Mouse (Mus musculus): ENCODE measurements around the gene Cfap45. TPM values are rescaled to one million over a fixed set of nuclear protein-coding genes. Genes with fewer than 3 reads are reported as not detected.
A peak's percentile ranks its signal among the peaks of the same experiment; 100 is the strongest.

The Cfap45 gene
- polyA plus RNA-seq, 1 experiment from 2014 or later: 4.2 TPM

DNA sequence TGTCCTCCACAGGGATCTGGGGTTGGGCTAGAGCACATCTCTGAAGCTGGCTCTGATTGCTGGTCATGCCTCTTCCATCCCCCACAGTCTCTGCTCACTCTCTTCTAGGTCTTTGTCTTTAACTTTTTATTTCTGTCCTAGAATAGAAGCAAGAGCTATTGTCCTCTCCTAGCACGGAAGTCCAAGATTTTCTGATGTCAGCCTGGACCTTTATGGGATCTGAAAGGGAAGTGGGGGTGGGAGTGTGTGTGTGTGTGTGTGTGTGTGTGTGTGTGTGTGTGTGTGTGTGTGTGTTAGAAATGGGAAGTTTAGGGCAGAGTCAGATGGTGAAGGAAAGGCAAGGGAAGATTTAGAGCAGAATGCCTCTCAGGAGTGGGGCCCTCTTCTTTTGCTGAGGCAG, 32.0 kb downstream of the Cfap45 start:
- no peaks in the 10 kb centered on the region for H3K36me3 ChIP-seq (ENCODE audit: insufficient read depth)
- H3K4me3 ChIP-seq (ENCODE audit: low read depth, low read length): no peak overlapping the region
- no peak overlapping the region; the same call in 1 of the 2 replicates for H3K27ac ChIP-seq (ENCODE audit: low read depth)
- H3K9ac ChIP-seq: no peak overlapping the region
- DNase-seq (peak; percentile 8), ATAC-seq (ENCODE audit: insufficient read depth) (no peak)
- 58% methylated on average over 1 of the region's 1 CpGs for WGBS
- TF ChIP-seq CTCF (IDR thresholded peaks at IDR 0.05; ENCODE audit: low read depth): no peak
- H3K9me3 ChIP-seq (ENCODE audit: low read depth, low read length): no peaks in the 10 kb centered on the region
- no peak overlapping the region for H3K4me2 ChIP-seq
- 0 out of 2 replicates have a peak, but pooled peaks cover 3% of the 10 kb centered on the region for H3K27me3 ChIP-seq (ENCODE audit: insufficient read depth, low read length)
- H3K4me1 ChIP-seq (ENCODE audit: insufficient read depth): peaks cover 7% of the 10 kb centered on the region; the same call in 1 of the 2 replicates

DNA sequence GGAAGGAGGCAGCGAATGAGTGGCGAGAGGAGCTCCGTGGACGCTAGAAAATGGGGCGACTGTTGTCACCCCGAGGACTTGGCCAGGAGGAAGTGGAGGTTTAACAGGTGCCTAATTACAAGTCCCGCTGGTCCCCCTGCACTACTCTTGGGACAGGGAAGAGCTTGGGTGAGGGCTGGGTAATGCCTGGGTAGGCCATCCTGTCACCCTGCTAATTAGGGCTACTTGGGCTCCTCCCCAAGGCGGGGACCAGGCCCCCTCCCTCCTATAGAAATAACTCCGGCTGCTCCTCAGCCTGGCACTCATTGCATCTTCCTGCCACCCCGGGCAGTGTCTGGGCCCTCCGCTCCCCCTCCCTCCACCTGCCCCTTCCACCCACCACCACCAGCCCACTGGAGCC, 35.0 kb downstream of the Cfap45 start, which contains the start of gene Vsig8:
Vsig8 (plus strand) TSS at position 301 of the 400 bp plus-strand sequence.
- no peak for DNase-seq
- WGBS: 69% methylated on average over 11 of the region's 11 CpGs
- no peak within 1 kb of the TSS for H3K27ac ChIP-seq (ENCODE audit: low read depth)

DNA sequence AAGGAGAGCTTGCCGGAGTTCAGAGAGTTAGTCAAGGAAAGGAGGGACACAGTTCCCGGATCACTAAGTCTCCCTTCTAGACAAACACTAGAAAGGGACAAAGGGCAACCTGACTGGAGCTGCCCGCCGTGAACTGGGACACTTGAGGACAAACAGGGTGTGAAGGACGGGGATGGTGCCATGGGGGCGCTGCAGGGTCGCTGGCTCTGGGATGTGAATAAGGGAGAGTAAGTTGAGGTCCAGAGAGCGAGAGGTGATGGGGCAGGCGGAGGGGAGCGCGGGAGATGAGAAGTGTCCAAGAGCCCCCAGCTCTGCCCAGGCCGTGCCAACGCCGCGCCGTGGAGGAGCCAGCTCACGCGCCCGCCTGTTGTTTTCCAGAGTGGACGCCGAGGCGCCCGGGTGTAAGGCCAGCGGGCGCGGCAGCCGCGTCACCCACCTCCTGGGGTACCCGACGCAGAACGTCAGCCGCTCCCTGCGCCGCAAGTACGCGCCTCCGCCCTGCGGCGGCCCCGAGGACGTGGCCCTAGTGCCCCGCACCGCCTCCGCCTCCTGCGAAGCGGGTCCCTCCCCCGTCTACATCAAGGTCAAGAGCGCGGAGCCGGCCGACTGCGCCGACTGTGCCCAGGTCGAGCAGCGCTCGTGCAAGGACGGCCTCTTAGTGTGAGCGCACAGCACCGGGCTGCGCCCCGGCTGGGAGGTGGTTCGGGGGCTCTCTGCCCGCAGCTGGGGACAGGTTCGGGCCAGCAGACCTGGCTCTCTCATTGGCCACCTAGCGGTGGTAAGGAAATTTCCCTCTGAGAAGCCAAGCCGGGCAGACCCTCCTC, 42.3 kb downstream of the Cfap45 start:
- Histone ChIP-seq H3K4me3 (ENCODE audit: low read depth, low read length) (peak overlapping the region; percentile 61), H3K36me3 (ENCODE audit: insufficient read depth) (no peaks in the 10 kb centered on the region), H3K4me1 (ENCODE audit: insufficient read depth) (peaks cover 3% of the 10 kb centered on the region; the same call in 1 of the 2 replicates), H3K27me3 (ENCODE audit: insufficient read depth, low read length) (peaks cover 35% of the 10 kb centered on the region), H3K27ac (ENCODE audit: low read depth) (no peak overlapping the region), H3K9ac (peak overlapping the region; percentile 58), H3K9me3 (ENCODE audit: low read depth, low read length) (no peaks in the 10 kb centered on the region), H3K4me2 (peak overlapping the region; percentile 99)
- TF ChIP-seq CTCF (IDR thresholded peaks at IDR 0.05; ENCODE audit: low read depth): peak; percentile 82
- ATAC-seq (ENCODE audit: insufficient read depth) (peak; percentile 84), DNase-seq (peak; percentile 86)
- WGBS: under 1% methylated on average over 64 of the region's 66 CpGs

More for the DNA sequence above, 35.0 kb downstream of the Cfap45 start, which contains the start of gene Vsig8:
- Histone ChIP-seq H3K27me3 (ENCODE audit: insufficient read depth, low read length) (peaks cover 4% of the 10 kb centered on the region; the same call in 1 of the 2 replicates), H3K9ac (no peak within 1 kb of the TSS), H3K4me1 (ENCODE audit: insufficient read depth) (peaks cover 6% of the 10 kb centered on the region; the same call in 1 of the 2 replicates), H3K9me3 (ENCODE audit: low read depth, low read length) (no peaks in the 10 kb centered on the region), H3K4me3 (ENCODE audit: low read depth, low read length) (no peak within 1 kb of the TSS), H3K4me2 (no peak within 1 kb of the TSS), H3K36me3 (ENCODE audit: insufficient read depth) (no peaks in the 10 kb centered on the region)
- no peak for ATAC-seq (ENCODE audit: insufficient read depth)
- TF ChIP-seq CTCF (IDR thresholded peaks at IDR 0.05; ENCODE audit: low read depth): no peak

DNA sequence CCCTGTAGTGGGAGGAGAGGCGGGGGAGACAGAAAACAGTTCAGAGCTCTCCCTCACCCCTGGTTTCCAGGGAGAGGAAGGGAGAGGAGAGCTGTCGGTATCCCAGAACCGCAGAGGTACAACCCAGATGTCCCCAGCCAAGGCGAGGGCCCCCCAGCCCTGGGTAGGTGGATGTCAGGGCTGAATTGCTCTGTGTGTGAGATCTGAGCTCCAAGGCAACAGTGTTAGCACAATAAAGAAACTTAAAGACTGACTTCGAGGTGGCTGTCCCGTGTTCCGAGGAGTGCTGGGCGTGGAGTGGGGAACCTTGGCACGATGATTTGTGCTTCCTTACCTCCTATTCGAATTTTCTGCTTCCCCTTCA, 42.8 kb downstream of the Cfap45 start:
- 3% methylated on average over 10 of the region's 10 CpGs for WGBS
- Histone ChIP-seq H3K9ac (peak overlapping the region; percentile 58), H3K4me1 (ENCODE audit: insufficient read depth) (peaks cover 3% of the 10 kb centered on the region; the same call in 1 of the 2 replicates), H3K36me3 (ENCODE audit: insufficient read depth) (no peaks in the 10 kb centered on the region), H3K27me3 (ENCODE audit: insufficient read depth, low read length) (peaks cover 35% of the 10 kb centered on the region), H3K27ac (ENCODE audit: low read depth) (no peak overlapping the region), H3K4me3 (ENCODE audit: low read depth, low read length) (peak overlapping the region; percentile 61), H3K4me2 (peak overlapping the region; percentile 99), H3K9me3 (ENCODE audit: low read depth, low read length) (no peaks in the 10 kb centered on the region)
- ATAC-seq (ENCODE audit: insufficient read depth) (no peak), DNase-seq (no peak)
- TF ChIP-seq CTCF (IDR thresholded peaks at IDR 0.05; ENCODE audit: low read depth): no peak

DNA sequence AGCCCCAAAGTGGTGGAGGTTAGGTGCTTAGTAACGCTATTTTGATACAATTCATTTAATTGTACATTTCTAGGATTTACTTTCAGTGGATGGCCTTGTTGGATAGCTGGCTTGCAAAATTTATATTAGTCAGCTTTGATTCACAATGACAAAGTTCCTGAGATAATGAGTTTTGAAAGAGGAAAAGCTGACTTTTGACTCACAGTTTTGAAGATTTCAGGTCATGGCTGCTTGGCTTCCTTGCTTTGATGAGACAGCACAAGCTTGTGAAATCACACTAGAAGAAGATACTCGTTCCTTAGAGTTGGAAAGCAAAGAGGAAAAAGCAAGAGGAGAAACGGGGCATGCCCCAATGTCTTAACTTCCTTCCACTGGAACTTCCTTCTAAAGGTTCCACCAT, 45.5 kb downstream of the Cfap45 start:
- Histone ChIP-seq H3K4me2 (no peak overlapping the region), H3K9ac (no peak overlapping the region), H3K9me3 (ENCODE audit: low read depth, low read length) (no peaks in the 10 kb centered on the region), H3K36me3 (ENCODE audit: insufficient read depth) (no peaks in the 10 kb centered on the region), H3K4me3 (ENCODE audit: low read depth, low read length) (no peak overlapping the region), H3K27me3 (ENCODE audit: insufficient read depth, low read length) (peaks cover 27% of the 10 kb centered on the region), H3K4me1 (ENCODE audit: insufficient read depth) (0 out of 2 replicates have a peak, but pooled peaks cover 3% of the 10 kb centered on the region), H3K27ac (ENCODE audit: low read depth) (no peak overlapping the region)
- no peak for ATAC-seq (ENCODE audit: insufficient read depth)
- no peak for TF ChIP-seq CTCF (IDR thresholded peaks at IDR 0.05; ENCODE audit: low read depth)
- no peak for DNase-seq
- 61% methylated on average over 3 of the region's 3 CpGs for WGBS

DNA sequence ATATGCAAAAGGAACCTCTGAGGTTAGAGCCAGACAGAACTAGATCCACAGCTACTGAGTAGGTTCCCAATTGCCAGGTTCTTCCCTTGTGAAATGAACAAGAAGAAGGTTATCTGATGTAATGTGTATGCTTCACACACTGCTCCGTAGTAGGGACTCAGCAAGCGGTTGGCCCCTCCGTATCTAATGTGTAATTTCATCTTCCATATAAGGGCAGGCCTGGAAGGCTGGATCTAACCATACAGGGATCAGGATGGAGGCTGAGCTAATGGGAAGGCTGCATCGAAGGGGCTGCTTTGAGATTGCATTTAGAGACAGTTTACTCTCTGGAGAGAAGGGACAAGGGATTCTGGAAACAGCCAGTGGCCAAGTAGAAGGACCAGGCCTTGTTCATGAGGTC, 47.2 kb downstream of the Cfap45 start:
- Histone ChIP-seq H3K4me1 (ENCODE audit: insufficient read depth) (no peaks in the 10 kb centered on the region), H3K4me2 (no peak overlapping the region), H3K9me3 (ENCODE audit: low read depth, low read length) (no peaks in the 10 kb centered on the region), H3K9ac (no peak overlapping the region), H3K36me3 (ENCODE audit: insufficient read depth) (no peaks in the 10 kb centered on the region), H3K27ac (ENCODE audit: low read depth) (no peak overlapping the region), H3K4me3 (ENCODE audit: low read depth, low read length) (no peak overlapping the region), H3K27me3 (ENCODE audit: insufficient read depth, low read length) (peaks cover 11% of the 10 kb centered on the region; the same call in 1 of the 2 replicates)
- 24% methylated on average over 4 of the region's 4 CpGs for WGBS
- DNase-seq (peak; percentile 36), ATAC-seq (ENCODE audit: insufficient read depth) (no peak)
- TF ChIP-seq CTCF (IDR thresholded peaks at IDR 0.05; ENCODE audit: low read depth): no peak

DNA sequence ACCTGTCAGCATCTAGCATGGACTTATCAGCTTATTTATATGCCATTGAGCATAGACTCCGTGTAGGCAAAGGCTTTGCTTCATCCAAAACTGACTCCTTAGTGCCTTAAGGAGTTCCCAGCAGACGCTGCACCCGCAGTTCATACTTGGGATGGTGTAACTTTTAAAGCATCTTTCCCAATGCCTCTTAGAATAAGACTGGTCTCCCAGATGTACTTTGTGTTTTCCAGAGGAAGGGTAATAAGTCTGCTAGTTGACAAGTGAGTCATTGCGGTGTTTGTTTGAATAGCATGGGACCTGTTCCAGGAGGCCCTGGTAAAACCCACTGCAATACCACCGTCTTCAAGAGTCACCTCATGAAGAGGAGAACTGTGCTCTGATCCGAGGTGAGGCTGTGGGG, 59.5 kb downstream of the Cfap45 start:
- no peak for TF ChIP-seq CTCF (IDR thresholded peaks at IDR 0.05; ENCODE audit: low read depth)
- H3K27ac ChIP-seq (ENCODE audit: low read depth): no peak overlapping the region
- no peak for DNase-seq
- no peaks in the 10 kb centered on the region for H3K4me1 ChIP-seq (ENCODE audit: insufficient read depth)
- ATAC-seq (ENCODE audit: insufficient read depth): no peak
- no peak overlapping the region for H3K4me3 ChIP-seq (ENCODE audit: low read depth, low read length)
- H3K9ac ChIP-seq: no peak overlapping the region
- WGBS: 56% methylated on average over 6 of the region's 6 CpGs
- H3K27me3 ChIP-seq (ENCODE audit: insufficient read depth, low read length): peaks cover 10% of the 10 kb centered on the region
- no peaks in the 10 kb centered on the region for H3K36me3 ChIP-seq (ENCODE audit: insufficient read depth)
- no peak overlapping the region for H3K4me2 ChIP-seq
- H3K9me3 ChIP-seq (ENCODE audit: low read depth, low read length): no peaks in the 10 kb centered on the region
